Mouse (Mus musculus): ENCODE data around the gene Pip5k1b.
A peak's percentile ranks its signal among the peaks of the same experiment; 100 is the strongest.

Gene Pip5k1b

DNA sequence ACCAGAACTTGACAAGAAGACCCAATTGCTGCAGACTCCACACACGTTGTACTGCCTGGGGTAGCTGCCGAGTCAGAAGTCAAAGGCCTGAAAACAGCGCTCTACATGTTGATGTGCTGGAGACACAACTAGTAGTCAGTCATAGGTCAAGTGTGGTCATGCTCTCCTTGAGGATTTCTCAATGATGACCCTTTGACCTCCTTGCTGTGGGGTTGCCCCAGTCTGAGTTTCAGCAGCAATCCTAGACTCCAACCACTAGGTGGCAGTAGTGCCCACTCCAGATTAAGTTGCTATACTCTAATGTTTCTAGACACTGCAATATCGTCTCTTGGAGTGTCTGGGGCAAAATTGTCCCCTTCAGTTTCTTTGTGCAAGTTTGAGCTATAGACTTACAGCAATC lies 271.5 kb downstream of the Pip5k1b start:
- peak in 1 of 2 experiments; percentile 77 for DNase-seq

DNA sequence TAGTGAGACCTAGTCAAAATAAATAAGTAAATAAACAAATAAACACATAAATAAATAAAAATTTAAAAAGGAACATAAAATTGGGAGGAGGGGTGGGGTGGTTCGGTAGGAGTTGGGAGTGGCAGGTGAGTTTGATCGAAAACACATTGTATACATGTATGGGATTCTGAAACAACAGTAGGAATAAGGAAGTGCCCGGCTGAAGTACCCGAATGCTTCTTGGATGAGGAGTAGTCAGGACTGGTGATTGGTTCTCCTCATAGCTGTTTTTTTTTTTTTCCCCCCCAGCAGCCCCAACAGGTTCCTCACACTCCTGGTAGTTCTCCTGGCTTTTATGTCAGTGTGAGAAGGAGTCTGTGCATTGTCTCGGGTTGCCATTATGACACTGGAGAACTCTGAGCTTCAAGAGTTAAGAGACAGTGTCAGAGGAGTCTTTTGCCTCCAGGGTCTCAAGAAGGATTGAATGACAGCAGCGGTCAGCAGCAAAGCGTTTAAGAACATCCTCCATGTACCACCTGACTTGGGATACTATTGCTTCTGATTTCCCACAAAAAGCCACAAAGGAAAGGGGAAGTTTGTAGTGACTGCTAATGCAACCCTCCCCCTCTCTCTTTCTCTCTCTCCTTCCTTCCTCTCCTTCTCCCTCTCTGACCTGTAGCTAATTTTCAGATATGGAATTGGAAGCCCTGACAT lies 274.2 kb downstream of the Pip5k1b start:
- DNase-seq, result no peak

DNA sequence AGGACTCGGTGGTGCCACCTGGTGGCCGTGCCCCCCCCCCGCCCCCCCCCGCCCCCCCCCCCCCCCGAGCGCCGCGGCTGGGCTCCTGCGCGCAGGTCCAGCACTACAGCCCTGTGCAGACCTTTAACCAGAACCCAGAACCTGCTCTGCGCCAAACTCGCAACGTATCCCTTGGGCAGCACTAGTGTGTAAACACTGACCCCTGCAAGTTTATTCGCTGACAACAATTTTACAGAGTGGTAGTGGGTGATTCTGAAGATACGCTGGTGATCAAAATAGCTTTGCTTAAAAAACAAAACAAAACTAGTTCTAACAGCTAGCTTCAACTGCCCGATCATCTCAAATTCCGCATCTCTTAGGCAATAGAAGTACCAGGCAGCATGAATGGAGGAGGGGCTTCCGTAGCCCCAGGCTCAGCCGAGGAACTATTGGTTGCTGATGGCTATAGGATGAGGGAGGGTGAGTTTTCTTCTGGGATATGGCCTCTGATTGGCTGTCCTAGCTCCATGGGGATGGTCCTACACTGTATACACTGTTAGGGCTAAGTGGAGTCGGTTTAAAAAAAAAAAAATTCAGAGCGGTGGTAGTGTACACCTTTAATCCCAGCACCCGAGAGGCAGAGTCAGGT lies 275.0 kb downstream of the Pip5k1b start, which contains the start of gene Fxn:
Gene Fxn, minus strand, starts transcription at position 5 of the 628 bp plus-strand sequence.
- DNase-seq, result peak; percentile 19 to 27

DNA sequence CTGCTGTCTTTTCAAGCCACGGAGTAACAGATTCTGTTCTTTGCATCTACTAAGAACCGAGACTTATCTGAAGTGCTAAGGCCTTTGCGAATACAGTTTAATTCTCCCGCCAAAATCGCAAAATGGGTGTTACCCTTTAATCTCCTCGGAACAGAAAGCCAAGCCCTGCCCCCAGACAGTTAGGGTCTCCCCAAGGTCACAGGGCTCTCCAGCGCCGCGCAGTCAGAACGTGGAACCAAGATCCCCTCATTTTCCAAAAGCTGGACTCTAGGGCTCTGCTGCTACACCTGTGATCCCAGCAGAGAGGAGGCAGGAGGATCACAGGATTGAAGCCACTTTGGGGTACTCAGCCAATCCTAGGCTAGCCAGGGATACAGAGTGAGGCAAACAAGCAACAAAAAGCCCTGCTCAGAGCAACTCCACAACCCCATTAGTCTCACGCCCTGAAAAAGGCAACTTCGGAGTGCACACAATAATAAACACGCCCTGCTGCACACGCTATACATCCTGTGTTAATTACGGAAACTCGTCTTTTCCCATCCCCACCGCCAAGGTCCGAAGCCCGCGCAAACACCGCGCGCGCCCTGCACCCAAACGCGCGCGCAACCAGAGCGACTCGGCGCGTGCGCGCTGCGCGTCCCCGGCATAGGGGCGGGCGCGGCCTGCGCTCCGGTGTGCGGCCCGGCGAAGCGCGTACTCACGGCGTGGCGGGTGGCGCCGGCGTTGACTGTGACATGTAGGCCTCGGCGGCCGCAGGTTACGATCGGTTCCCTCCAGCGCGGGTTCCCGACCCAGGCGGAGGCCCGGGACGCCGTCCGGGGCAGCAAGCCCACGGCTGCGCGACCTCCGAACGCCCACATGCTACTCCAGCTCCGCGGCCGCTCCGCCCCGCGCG lies 275.7 kb downstream of the Pip5k1b start:
- peak; percentile 83 to 90 for DNase-seq

DNA sequence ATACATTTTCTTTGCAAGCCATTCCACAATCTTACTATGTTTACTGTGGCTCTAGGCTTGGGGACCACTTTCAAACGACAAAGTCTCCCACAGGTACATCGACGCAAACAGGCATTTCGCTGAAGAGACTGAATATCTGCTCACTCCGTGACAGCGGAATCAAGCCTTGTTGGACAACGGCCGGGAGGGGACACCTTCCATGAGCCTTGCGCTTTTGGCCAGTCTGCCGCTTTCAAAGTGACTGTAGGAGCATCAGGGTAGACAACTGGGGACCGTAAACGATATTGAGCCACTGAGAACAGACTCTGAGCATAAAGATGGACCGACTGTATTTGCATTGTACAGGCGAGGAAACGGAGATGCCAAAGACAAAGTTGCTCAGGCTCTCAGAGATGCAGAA lies 276.8 kb downstream of the Pip5k1b start:
- no peak for DNase-seq

DNA sequence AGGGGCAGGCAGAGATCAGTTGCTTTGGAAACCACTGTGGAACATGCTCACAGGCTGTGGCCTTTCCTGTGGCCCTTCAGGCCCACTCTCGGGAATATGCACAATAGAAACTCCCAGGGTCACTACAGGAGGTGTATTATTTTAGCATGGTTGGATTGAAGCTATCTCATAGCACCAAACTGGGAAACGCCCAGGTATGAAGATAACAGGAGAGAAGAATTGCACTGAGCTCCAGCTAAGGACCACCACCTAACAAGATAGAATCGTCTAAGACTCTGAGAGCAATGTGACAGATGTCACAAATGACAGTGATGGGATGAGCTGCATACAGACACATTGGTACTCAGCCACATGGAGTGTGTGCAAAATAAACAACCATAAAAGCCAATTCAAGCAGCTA lies 281.4 kb downstream of the Pip5k1b start:
- no peak for DNase-seq

DNA sequence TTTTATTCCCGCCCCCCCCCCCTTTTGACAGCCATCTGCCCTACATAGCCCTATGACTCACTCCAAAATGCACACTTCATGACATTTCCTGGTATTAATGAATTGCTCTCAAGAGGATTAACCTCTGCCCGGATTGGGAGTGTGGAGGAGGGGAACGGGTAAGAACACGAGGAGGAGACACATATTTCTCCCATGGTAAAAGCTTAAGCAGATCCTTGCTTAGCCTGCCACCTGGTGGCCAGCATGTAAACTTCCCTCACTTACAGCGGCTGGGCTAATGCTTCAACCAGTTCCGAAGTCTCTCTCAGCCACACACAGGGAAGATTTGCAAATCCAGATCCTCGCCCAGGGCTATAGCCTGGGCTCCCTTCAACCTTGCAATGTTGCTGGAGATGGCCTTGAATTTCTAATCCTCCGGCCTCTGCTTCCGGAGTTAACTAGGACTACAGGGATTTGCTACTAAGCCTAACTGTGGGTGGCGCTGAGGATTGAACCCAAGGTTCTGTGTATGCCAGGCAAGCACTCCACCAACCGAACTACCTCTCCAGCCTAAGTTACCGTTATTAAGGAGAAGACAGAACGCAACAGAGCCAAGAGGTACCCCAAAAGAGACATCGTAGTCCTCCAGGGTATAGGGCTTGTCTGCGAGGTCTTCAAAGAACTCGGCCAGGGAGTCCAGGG lies 283.8 kb downstream of the Pip5k1b start:
- peak; percentile 82 to 87 for DNase-seq

DNA sequence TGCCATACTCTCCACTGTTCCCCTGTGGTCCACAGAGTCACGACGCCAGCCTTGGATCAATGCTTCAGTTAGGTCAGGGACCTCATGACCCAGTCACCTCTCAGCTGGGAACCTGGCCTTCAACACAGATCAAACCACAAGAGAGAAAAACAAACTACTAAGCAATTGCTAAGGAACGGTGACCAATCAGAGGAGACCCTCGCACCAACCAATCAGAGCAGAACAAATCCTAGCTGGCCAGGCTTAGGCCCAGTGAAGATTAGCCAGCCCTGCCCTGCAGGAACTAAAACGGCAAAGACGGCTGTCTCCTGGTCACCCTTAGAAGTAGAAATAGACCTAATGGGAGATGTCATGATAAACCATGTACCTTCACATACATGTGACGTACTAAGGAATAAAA lies 284.3 kb downstream of the Pip5k1b start:
- peak in 1 of 2 experiments; percentile 25 for DNase-seq

- DNase-seq, result no peak
Measured at GRCm38 (mm10) chr19:24268531-24268930, 287.1 kb downstream of the Pip5k1b start.

DNA sequence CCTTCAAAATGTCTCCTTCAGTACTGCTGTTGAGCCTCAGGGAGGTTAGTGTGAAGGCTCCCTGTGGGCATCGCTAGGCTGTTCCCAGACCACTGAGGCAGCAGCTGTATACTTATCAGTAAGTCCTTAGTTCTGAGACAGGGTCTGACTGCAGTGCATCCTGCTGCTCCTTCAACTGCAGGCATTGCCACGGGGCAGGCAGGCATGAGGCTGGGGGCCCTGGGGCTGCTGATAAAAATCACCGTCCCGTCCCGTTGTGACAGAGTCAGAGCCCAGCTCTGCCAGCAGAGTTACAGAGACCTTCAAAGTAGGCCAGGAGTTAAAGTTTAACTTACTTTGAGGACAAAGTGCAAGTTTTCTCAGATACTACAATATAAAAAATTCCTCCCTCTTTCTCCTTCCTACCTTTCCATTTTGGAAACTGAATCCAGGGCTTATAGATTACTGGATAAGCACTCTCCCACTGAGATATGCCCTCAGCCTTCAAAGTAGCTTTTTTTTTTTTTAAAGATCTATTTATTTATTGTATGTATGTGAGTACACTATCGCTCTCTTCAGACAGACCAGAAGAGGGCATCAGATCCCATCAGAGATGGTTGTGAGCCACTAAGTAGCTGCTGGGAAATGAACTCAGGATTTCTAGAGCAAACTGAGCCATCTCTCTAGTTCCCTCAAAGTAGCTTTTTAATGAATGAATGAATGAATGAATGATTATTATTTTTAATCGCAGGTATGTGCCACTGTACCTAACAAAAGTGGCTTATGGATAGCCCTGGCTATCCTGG lies 289.4 kb downstream of the Pip5k1b start:
- DNase-seq, result no peak

GRCm38 (mm10) chr19:24264991-24265390 lies 290.7 kb downstream of the Pip5k1b start:
- DNase-seq, result peak; percentile 68 to 89

- no peak for DNase-seq
Measured at GRCm38 (mm10) chr19:24262736-24263135, 292.9 kb downstream of the Pip5k1b start.

GRCm38 (mm10) chr19:24259390-24260351 lies 296.0 kb downstream of the Pip5k1b start:
- DNase-seq, result peak; percentile 40 to 42

DNA sequence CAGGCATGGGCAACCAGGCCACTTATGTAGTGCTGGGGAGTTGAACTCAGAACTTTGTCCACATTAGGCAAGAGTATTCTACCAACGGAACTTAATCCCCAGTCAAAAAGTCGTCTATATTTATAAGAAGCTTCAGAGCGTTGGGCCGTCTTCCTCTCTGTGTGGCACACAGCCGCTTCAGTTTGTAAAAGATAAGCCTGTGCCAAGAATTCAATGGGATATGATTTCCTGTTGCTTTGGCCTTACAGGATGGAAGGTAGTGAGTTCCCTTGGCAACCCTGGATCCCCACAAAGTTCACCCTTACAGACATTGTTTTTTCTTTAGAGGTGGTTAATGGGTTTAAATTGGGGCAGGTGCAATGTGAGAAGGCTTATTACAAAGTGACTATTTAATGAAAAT lies 297.3 kb downstream of the Pip5k1b start:
- peak; percentile 31 to 46 for DNase-seq

GRCm38 (mm10) chr19:24257962-24258361 lies 297.7 kb downstream of the Pip5k1b start:
- no peak for DNase-seq

DNA sequence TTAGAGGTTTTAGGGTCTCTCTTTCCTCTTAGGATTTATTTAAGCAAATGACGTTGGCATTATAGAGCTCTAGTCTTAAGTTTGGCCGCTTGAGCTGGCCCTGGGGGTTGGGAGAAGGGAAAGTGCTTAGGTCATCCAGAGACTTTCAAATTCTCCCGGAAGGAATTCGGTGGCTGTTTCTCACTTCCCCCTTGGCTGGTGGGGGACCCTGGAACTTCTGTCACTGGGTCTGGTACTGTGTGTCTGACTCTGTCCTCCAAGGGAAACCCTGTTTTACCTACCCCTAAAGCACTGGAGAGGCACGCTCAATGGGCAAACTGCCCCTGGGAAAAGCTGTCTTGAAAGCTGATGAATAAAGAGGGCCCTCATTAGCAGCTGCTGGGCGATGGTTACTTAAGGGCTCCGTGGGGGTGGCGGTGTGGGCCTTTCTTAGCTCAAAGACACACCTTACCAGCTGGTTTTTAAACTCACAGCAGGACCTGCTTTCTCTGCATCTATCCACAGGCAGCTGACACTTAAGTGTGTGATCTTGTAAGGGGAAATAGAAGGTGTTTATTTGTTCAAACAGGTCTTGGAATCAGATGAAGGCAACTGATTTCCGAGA lies 301.9 kb downstream of the Pip5k1b start:
- DNase-seq, result peak in 1 of 2 experiments; percentile 29

DNA sequence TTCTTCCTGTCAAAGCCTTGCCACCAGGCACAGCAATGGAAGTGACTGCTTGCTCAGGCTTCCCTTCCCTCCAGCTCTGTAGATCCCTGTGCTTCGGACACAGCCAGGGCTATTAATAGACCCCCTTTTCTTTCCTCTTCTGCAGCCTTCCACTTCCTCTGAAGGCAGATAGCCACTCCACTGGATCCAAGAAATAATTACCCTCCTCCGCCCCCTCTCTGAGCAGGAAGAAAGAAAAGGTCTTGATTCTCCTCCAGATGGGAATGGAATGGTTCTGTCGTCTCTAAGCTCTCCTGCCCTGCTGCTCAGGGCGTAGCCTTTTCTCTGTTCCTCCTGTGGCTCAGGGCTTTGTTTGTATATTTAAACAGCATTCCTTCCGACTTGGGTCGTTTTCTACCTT lies 303.8 kb downstream of the Pip5k1b start:
- DNase-seq, result peak; percentile 52 to 53

Data from lung, postnatal 4 days (tissue).